Mouse (Mus musculus) intestine, postnatal 0 days (tissue): ENCODE data around the gene Sfrp5. TPM values are rescaled to one million over a fixed set of nuclear protein-coding genes. Genes with fewer than 3 reads are reported as not detected.

Source experiments
- ATAC-seq: fragments of 200-750 bp; cut with Nextera tagmentation; 2 replicates; pipeline ENCODE4 v1.8.0; 2017; ENCODE audit warnings: mild to moderate bottlenecking, moderate TSS enrichment, moderate library complexity
- H3K27ac ChIP-seq: fragments of 300-500 bp; sonication (generic); 2 replicates; pipeline ENCODE4 v1.5.1; 2014; ENCODE audit warnings: mild to moderate bottlenecking, low read depth, low read length, moderate library complexity
- H3K27me3 ChIP-seq: fragments of 300-500 bp; sonication (generic); replicated peaks from 2 replicates; pipeline ENCODE4 v1.6.1; 2014; ENCODE audit warnings: low read length, mixed read lengths; ENCODE audit not compliant: control insufficient read depth, insufficient read depth
- H3K36me3 ChIP-seq: fragments of 300-500 bp; sonication (generic); 2 replicates; pipeline ENCODE4 v1.6.1; 2014; ENCODE audit warnings: mild to moderate bottlenecking, moderate library complexity; ENCODE audit not compliant: control insufficient read depth, insufficient read depth
- H3K4me1 ChIP-seq: fragments of 300-500 bp; sonication (generic); replicated peaks from 2 replicates; pipeline ENCODE4 v1.6.1; 2014; ENCODE audit warnings: antibody characterized with exemption, low read length, mixed read lengths; ENCODE audit not compliant: control insufficient read depth, insufficient read depth
- H3K4me2 ChIP-seq: fragments of 300-500 bp; sonication (generic); replicated peaks from 2 replicates; pipeline ENCODE4 v1.6.1; 2014; ENCODE audit warnings: low read depth, mild to moderate bottlenecking, moderate library complexity
- H3K4me3 ChIP-seq: fragments of 300-500 bp; sonication (generic); 2 replicates; pipeline ENCODE4 v1.5.1; 2014; ENCODE audit warnings: low read depth, low read length
- H3K9ac ChIP-seq: fragments of 300-500 bp; sonication (generic); 2 replicates; pipeline ENCODE4 v1.6.1; 2014; ENCODE audit warnings: mild to moderate bottlenecking, low read depth, low read length
- H3K9me3 ChIP-seq: fragments of 300-500 bp; sonication (generic); 2 replicates; pipeline ENCODE4 v1.6.1; 2016; ENCODE audit warnings: mixed run types; ENCODE audit not compliant: control insufficient read depth
- CTCF ChIP-seq: sonication (generic); IDR thresholded peaks from 2 replicates; pipeline ENCODE4 v1.5.1; 2016; ENCODE audit warnings: low read depth, mild to moderate bottlenecking, control low read depth, antibody characterized with exemption, moderate library complexity
- WGBS: fragments of 180-500 bp; shearing (Covaris S2); extraction: QIAGEN DNeasy Blood & Tissue Kit; methylation state at CpG from one replicate; pipeline ENCODE4 v1.1.7; 2014; 5-methylcytosine and 5-hydroxymethylcytosine counted together
- polyA plus RNA-seq: library from polyadenylated mRNA; unstranded; fragments of >200 nt; fragmentation: Nextera tagmentation; extraction: Ambion mirVana; gene quantifications from 2 replicates; pipeline ENCODE4 v1.2.1, GENCODE M21; 2015

The Sfrp5 gene
- polyA plus RNA-seq, 1 experiment from 2014 or later: 0.27 TPM

DNA sequence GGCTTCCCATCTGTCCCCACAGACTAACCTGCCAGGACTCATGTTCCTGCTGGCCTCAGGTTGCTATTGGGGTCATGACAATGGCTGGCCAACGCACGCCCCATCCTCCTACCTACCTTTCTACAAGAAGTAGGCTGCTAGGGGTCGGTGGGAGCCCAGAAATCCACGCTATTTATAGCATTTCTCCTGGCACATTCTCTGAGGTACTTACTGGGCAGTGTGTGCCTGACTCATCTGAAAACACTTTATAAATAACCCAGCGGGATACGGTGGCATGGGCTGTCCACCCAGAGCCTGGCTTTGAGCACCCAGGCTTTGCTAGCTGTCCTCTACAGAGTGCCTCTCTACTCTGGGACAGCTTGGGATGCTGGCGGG is 36.3 kb upstream of the Sfrp5 start:
- ATAC-seq: no peak
- no peak overlapping the region for H3K27ac ChIP-seq
- no peaks in the 10 kb centered on the region for H3K36me3 ChIP-seq
- no peaks in the 10 kb centered on the region for H3K9me3 ChIP-seq
- H3K4me1 ChIP-seq: no peaks in the 10 kb centered on the region
- no peak overlapping the region for H3K4me2 ChIP-seq
- no peaks in the 10 kb centered on the region for H3K27me3 ChIP-seq
- H3K9ac ChIP-seq: no peak overlapping the region
- WGBS: 70% methylated on average over 7 of the region's 7 CpGs
- no peak for TF ChIP-seq CTCF
- H3K4me3 ChIP-seq: no peak overlapping the region

DNA sequence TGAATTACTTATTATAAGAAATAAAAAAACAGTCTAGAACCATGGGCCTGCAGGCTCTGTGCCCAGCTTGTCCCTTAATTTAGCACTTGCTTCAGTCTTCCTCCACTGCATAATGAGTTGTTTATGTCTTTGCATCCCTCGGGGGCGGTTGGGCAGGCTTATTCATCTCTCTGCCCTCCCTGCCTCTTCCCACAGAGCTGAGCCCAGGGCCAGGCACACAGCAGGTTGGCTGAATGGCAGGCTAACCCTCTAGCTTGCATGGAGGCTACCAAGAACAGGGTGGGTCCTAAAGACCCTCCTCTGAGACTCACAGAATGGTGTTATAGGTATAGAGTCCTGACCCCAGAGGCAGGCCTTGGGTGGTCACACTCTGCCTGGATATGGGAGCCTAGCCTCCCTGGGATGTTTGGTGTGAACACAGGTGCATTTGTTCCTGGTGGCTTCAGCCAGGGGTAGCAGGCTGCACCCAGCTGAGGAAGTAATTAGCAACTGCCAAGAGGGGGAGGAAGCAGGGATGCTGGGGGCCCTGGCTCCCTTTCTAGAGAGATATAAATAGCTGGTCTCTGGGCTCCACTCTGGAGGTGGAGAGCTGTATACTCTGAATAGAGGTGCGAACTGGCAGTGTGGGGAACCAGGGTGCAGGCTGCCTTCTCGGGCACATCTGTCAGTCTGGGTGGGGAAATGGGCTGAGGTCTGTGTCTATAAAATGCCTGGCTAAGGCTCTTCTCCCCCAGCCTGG is 35.7 kb upstream of the Sfrp5 start:
- TF ChIP-seq CTCF: no peak
- Histone ChIP-seq H3K4me3 (no peak overlapping the region), H3K9ac (no peak overlapping the region), H3K27ac (no peak overlapping the region), H3K4me1 (no peaks in the 10 kb centered on the region), H3K27me3 (no peaks in the 10 kb centered on the region), H3K36me3 (no peaks in the 10 kb centered on the region), H3K4me2 (no peak overlapping the region), H3K9me3 (no peaks in the 10 kb centered on the region)
- WGBS: 32% methylated on average over 4 of the region's 4 CpGs
- ATAC-seq: no peak

GRCm38 (mm10) chr19:42230986-42231385 is 28.9 kb upstream of the Sfrp5 start:
- Histone ChIP-seq H3K4me3 (no peak overlapping the region), H3K36me3 (no peaks in the 10 kb centered on the region), H3K27me3 (no peaks in the 10 kb centered on the region), H3K4me2 (no peak overlapping the region), H3K9me3 (no peaks in the 10 kb centered on the region), H3K27ac (no peak overlapping the region), H3K4me1 (no peaks in the 10 kb centered on the region), H3K9ac (no peak overlapping the region)
- ATAC-seq: no peak; the same call in 1 of the 2 replicates
- no peak for TF ChIP-seq CTCF
- WGBS: 65% methylated on average over 13 of the region's 13 CpGs

- Histone ChIP-seq H3K36me3 (no peaks in the 10 kb centered on the region), H3K27ac (no peak overlapping the region), H3K27me3 (no peaks in the 10 kb centered on the region), H3K4me2 (no peak overlapping the region), H3K9ac (no peak overlapping the region), H3K9me3 (no peaks in the 10 kb centered on the region), H3K4me3 (no peak overlapping the region), H3K4me1 (no peaks in the 10 kb centered on the region)
- ATAC-seq: no peak
- no peak for TF ChIP-seq CTCF
- WGBS: 48% methylated on average over 5 of the region's 5 CpGs
Observed at GRCm38 (mm10) chr19:42230288-42230568, 28.2 kb upstream of the Sfrp5 start.

DNA sequence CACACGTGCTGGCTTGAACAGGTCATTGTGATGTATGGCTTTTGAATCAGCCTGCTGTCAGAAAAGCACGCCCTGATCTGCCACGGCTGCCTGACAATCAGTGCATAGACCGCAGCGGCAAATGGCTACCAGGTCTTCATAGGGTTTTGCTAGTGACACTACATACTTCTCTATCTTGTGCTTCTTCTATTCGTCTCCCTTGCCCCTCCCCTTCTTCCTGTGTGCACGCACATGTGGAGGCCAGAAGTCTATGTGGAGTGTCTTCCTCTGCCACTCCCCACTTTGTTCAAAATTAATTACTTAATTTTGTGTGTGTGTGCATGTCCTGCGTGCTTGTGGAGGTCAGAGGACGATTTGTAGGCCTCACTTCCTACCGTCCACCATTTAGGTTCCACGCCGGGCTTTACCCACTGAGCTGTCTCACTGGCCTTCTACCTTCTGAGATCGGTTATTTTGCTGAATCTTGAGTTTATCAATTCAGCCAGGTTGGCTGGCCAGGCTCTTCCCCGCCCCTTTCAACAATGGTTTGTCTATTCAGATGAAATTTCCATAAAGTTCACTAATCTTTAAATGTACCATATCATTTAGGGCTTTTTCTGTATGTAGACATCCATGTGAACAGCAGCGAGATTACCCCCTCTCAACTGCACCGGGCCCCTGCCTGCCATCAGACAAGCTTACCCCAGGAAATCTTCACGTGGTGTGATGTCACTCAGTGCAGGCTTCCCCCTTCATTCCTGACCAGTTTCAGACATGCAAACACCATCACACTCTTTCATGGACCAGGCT is 27.6 kb upstream of the Sfrp5 start:
- Histone ChIP-seq H3K4me2 (no peak overlapping the region), H3K36me3 (no peaks in the 10 kb centered on the region), H3K4me1 (no peaks in the 10 kb centered on the region), H3K27me3 (no peaks in the 10 kb centered on the region), H3K27ac (no peak overlapping the region), H3K4me3 (no peak overlapping the region), H3K9me3 (no peaks in the 10 kb centered on the region), H3K9ac (no peak overlapping the region)
- WGBS: 72% methylated on average over 17 of the region's 17 CpGs
- no peak for ATAC-seq
- no peak for TF ChIP-seq CTCF

GRCm38 (mm10) chr19:42226451-42226850 is 24.4 kb upstream of the Sfrp5 start:
- TF ChIP-seq CTCF: no peak
- no peak overlapping the region for H3K27ac ChIP-seq
- H3K4me2 ChIP-seq: no peak overlapping the region
- no peak overlapping the region for H3K4me3 ChIP-seq
- H3K36me3 ChIP-seq: no peaks in the 10 kb centered on the region
- no peak overlapping the region for H3K9ac ChIP-seq
- no peak for ATAC-seq
- no peaks in the 10 kb centered on the region for H3K27me3 ChIP-seq
- no peaks in the 10 kb centered on the region for H3K9me3 ChIP-seq
- 77% methylated on average over 10 of the region's 10 CpGs for WGBS
- H3K4me1 ChIP-seq: no peaks in the 10 kb centered on the region
